Mouse (Mus musculus) kidney, embryonic 14.5 days (tissue): Measurements from ENCODE around the gene Eef1b2. TPM values are rescaled to one million over a fixed set of nuclear protein-coding genes. Genes with fewer than 3 reads are reported as not detected.

Experiments
- ATAC-seq: fragments of 200-750 bp; cut with Nextera tagmentation; 2 replicates; pipeline ENCODE4 v1.8.0; 2017; ENCODE audit warnings: moderate number of reproducible peaks, mild to moderate bottlenecking, moderate TSS enrichment, moderate library complexity; ENCODE audit not compliant: low FRiP score, low TSS enrichment
- H3K27ac ChIP-seq: fragments of 300-500 bp; sonication (generic); 2 replicates; pipeline ENCODE4 v1.5.1; 2014; ENCODE audit warnings: low read depth, mild to moderate bottlenecking, low read length, moderate library complexity, mixed read lengths
- H3K27me3 ChIP-seq: fragments of 300-500 bp; sonication (generic); 2 replicates; pipeline ENCODE4 v1.6.1; 2014; ENCODE audit warnings: mild to moderate bottlenecking, low read length; ENCODE audit not compliant: control insufficient read depth, insufficient read depth
- H3K36me3 ChIP-seq: fragments of 300-500 bp; sonication (generic); 2 replicates; pipeline ENCODE4 v1.6.1; 2014; ENCODE audit warnings: low read length, mixed read lengths; ENCODE audit not compliant: control insufficient read depth, insufficient read depth
- H3K4me1 ChIP-seq: fragments of 300-500 bp; sonication (generic); 2 replicates; pipeline ENCODE4 v1.6.1; 2014; ENCODE audit warnings: low read length, mixed read lengths; ENCODE audit not compliant: control insufficient read depth, insufficient read depth
- H3K4me2 ChIP-seq: fragments of 300-500 bp; sonication (generic); replicated peaks from 2 replicates; pipeline ENCODE4 v1.6.1; 2014; ENCODE audit warnings: low read depth, mild to moderate bottlenecking, low read length
- H3K4me3 ChIP-seq: fragments of 300-500 bp; sonication (generic); 2 replicates; pipeline ENCODE4 v1.5.1; 2014; ENCODE audit warnings: mild to moderate bottlenecking, low read length
- H3K9ac ChIP-seq: fragments of 300-500 bp; sonication (generic); 2 replicates; pipeline ENCODE4 v1.6.1; 2014; ENCODE audit warnings: low read depth, mild to moderate bottlenecking, low read length, moderate library complexity
- H3K9me3 ChIP-seq: fragments of 300-500 bp; sonication (generic); 2 replicates; pipeline ENCODE4 v1.6.1; 2016; ENCODE audit warnings: low read length; ENCODE audit not compliant: control insufficient read depth
- WGBS: fragments of 180-500 bp; shearing (Covaris S2); extraction: QIAGEN DNeasy Blood & Tissue Kit; methylation state at CpG from one replicate; pipeline ENCODE4 v1.1.7; 2014; 5-methylcytosine and 5-hydroxymethylcytosine counted together
- microRNA-seq: library from miRNA; unstranded; fragments of <30 nt; microRNA quantifications from one replicate; pipeline ENCODE4, GENCODE M21; 2016
- polyA plus RNA-seq: library from polyadenylated mRNA; unstranded; fragments of >200 nt; fragmentation: Nextera tagmentation; extraction: Ambion mirVana; gene quantifications from 2 replicates; pipeline ENCODE4 v1.2.1, GENCODE M21; 2014

Eef1b2 gene
- polyA plus RNA-seq, 1 experiment from 2014 or later, result 691 TPM

GRCm38 (mm10) chr1:63214631-63215030 lies 38.0 kb downstream of the Eef1b2 start:
- H3K9ac ChIP-seq, result no peak overlapping the region
- no peak for ATAC-seq
- H3K9me3 ChIP-seq, result no peaks in the 10 kb centered on the region
- H3K4me3 ChIP-seq, result no peak overlapping the region
- H3K27me3 ChIP-seq, result no peaks in the 10 kb centered on the region
- no peaks in the 10 kb centered on the region for H3K4me1 ChIP-seq
- H3K27ac ChIP-seq, result no peak overlapping the region
- 42% methylated on average over 7 of the region's 7 CpGs for WGBS
- H3K36me3 ChIP-seq, result no peaks in the 10 kb centered on the region
- no peak overlapping the region for H3K4me2 ChIP-seq

- 95% methylated on average over 4 of the region's 4 CpGs for WGBS
- no peak for ATAC-seq
Observed at GRCm38 (mm10) chr1:63219277-63219676, 42.7 kb downstream of the Eef1b2 start.

GRCm38 (mm10) chr1:63225009-63225408 lies 48.4 kb downstream of the Eef1b2 start:
- H3K27me3 ChIP-seq, result no peaks in the 10 kb centered on the region
- no peak overlapping the region for H3K4me3 ChIP-seq
- H3K9me3 ChIP-seq, result no peaks in the 10 kb centered on the region
- no peak for ATAC-seq
- no peak overlapping the region for H3K4me2 ChIP-seq
- H3K4me1 ChIP-seq, result no peaks in the 10 kb centered on the region
- no peak overlapping the region for H3K27ac ChIP-seq
- no peaks in the 10 kb centered on the region for H3K36me3 ChIP-seq
- WGBS, result 80% methylated on average over 4 of the region's 4 CpGs
- no peak overlapping the region for H3K9ac ChIP-seq

More at GRCm38 (mm10) chr1:63219277-63219676, 42.7 kb downstream of the Eef1b2 start:
- Histone ChIP-seq H3K36me3 (no peaks in the 10 kb centered on the region), H3K9ac (no peak overlapping the region), H3K9me3 (no peaks in the 10 kb centered on the region), H3K4me3 (no peak overlapping the region), H3K27ac (no peak overlapping the region), H3K27me3 (no peaks in the 10 kb centered on the region), H3K4me1 (no peaks in the 10 kb centered on the region), H3K4me2 (no peak overlapping the region)

- no peaks in the 10 kb centered on the region for H3K4me1 ChIP-seq
- no peak overlapping the region for H3K4me2 ChIP-seq
- no peak overlapping the region for H3K9ac ChIP-seq
- ATAC-seq, result peak; percentile 75
- H3K27ac ChIP-seq, result no peak overlapping the region
- H3K27me3 ChIP-seq, result no peaks in the 10 kb centered on the region
- no peaks in the 10 kb centered on the region for H3K9me3 ChIP-seq
- 8% methylated on average over 7 of the region's 7 CpGs for WGBS
- no peak overlapping the region for H3K4me3 ChIP-seq
- H3K36me3 ChIP-seq, result no peaks in the 10 kb centered on the region
Observed at GRCm38 (mm10) chr1:63225890-63226289, 49.3 kb downstream of the Eef1b2 start.

- WGBS, result 33% methylated on average over 5 of the region's 5 CpGs
- Histone ChIP-seq H3K9me3 (no peaks in the 10 kb centered on the region), H3K9ac (no peak overlapping the region), H3K36me3 (no peaks in the 10 kb centered on the region), H3K27ac (no peak overlapping the region), H3K4me3 (no peak overlapping the region), H3K4me2 (no peak overlapping the region), H3K4me1 (no peaks in the 10 kb centered on the region), H3K27me3 (no peaks in the 10 kb centered on the region)
- 0 out of 2 replicates have a peak, but pooled peaks have one; percentile 55 for ATAC-seq
Observed at GRCm38 (mm10) chr1:63227241-63227640, 50.6 kb downstream of the Eef1b2 start.

Small RNAs within 50 kb of the gene (microRNA-seq; reads per million reads assigned to microRNA genes)
- gene Gm24557 (not detected), gene Gm27512 (not detected)

Other genes with a start within 250 kb of the Eef1b2 start
- 11.5 and 16.5 TPM in 2 replicates for gene Ino80d, start 62.2 kb upstream of the Eef1b2 start, polyA plus RNA-seq
- 113 and 147 TPM in 2 replicates for gene Ndufs1, start within 50 bp of the Eef1b2 start, polyA plus RNA-seq
- 0.10 and 0.28 TPM in 2 replicates for gene Gpr1, start 37.7 kb downstream of the Eef1b2 start, polyA plus RNA-seq
- 8.1 and 8.6 TPM in 2 replicates for gene Zdbf2, start 96.4 kb downstream of the Eef1b2 start, polyA plus RNA-seq